Mouse (Mus musculus): ENCODE measurements around the gene Eid1.

DNA sequence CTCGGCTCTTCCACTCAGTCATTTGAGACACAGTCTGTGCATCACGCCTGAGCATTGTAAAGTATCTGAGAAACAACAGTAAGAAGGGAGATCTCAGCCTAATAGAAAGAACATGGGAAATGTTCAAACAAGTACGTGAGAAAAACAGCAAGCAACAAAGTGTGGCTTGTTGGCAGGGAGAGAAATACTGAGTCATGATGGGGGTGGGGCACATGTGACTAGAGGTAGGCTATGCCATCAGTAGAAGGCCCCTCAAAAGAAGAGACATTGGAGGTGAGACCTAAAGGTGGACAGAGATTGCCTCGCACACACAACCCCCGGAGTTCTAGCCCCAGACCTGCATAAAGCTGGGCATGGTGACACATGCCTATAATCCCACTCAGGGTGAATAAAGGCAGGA, 7.7 kb upstream of the Eid1 start:
- TF ChIP-seq POLR2A (IDR thresholded peaks at IDR 0.05; ENCODE audit: borderline replicate concordance, control insufficient read depth, low read depth, low read length) (no peak), CTCF (IDR thresholded peaks at IDR 0.05; ENCODE audit: control insufficient read depth, insufficient read depth, low read length) (no peak)
